Mouse (Mus musculus) brain, embryonic 14.5 days (tissue): ENCODE measurements around the gene Aph1c.

ENCODE experiments used
- CTCF ChIP-seq: fragments of 200-500 bp; IDR thresholded peaks from 2 replicates; pipeline ENCODE4 v1.5.1; 2012; ENCODE audit warnings: inconsistent platforms, mild to moderate bottlenecking, moderate library complexity, borderline replicate concordance; ENCODE audit not compliant: insufficient read depth, insufficient read length; ENCODE audit errors: extremely low read depth
- POLR2A ChIP-seq: fragments of 200-500 bp; IDR thresholded peaks from 2 replicates; pipeline ENCODE4 v1.6.1; 2012; ENCODE audit warnings: mild to moderate bottlenecking, inconsistent platforms, borderline replicate concordance; ENCODE audit not compliant: poor library complexity, insufficient read depth, insufficient read length, severe bottlenecking; ENCODE audit errors: extremely low read depth

DNA sequence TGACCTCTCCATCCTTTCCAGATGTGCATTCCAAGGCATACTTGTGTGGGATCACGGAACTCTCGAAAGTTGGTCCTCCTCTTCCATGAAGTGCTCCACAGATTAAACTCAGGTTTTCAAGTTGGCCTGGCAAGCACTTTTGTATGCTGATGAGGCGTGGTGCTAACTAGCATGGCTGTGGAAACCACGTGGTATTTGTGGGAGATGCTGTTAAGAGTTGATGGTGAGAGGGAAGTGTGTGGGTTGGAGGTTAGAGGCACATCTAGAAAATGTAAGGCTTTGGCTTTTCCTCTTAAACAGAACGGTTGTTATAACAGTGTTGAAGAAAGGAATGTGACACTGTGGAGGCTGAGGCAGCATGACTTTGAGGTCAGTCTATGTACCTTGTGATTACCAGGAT, 13.5 kb downstream of the Aph1c start:
- TF ChIP-seq POLR2A: no peak
- no peak for TF ChIP-seq CTCF
